Mouse (Mus musculus): ENCODE data around the gene Hs3st3a1. TPM values are rescaled to one million over a fixed set of nuclear protein-coding genes. Genes with fewer than 3 reads are reported as not detected.

The Hs3st3a1 gene
- polyA plus RNA-seq, 1 experiment from 2014 or later, result 1.9 TPM

DNA sequence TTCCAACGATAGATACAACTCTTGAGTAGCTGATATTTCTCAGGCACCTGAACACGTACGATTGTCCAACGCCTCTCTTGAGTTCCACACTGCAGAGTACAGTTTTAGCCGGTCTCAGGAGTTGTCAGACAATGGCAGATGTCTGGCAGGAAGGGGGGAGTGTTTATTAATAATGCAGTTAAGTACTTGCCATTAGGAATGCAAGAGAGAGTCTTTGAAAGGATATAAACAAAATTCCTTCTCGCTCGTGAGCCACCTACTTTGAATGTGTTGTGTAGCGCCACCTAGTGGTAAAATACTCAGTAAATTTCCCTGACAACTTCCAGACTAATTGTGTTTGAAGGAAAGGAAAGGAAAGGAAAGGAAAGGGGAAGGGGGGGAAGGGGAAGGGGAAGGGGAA is 7.0 kb downstream of the Hs3st3a1 start:
- Histone ChIP-seq H3K4me3 (no peak overlapping the region), H3K9me3 (replicated peaks) (no peaks in the 10 kb centered on the region), H3K36me3 (no peaks in the 10 kb centered on the region), H3K27me3 (ENCODE audit: low read depth, poor library complexity, severe bottlenecking) (peaks cover 33% of the 10 kb centered on the region), H3K27ac (replicated peaks) (no peak overlapping the region), H3K4me1 (peaks cover 26% of the 10 kb centered on the region)
- peak; percentile 38 for DNase-seq (ENCODE audit: low spot score)
- WGBS, result 40% methylated on average over 8 of the region's 8 CpGs

- H3K9me3 ChIP-seq (replicated peaks), result no peaks in the 10 kb centered on the region
- WGBS, result 43% methylated on average over 3 of the region's 3 CpGs
- H3K4me3 ChIP-seq, result no peak overlapping the region
- H3K4me1 ChIP-seq, result peaks cover 22% of the 10 kb centered on the region
- peaks cover 28% of the 10 kb centered on the region for H3K27me3 ChIP-seq (ENCODE audit: low read depth, poor library complexity, severe bottlenecking)
- H3K36me3 ChIP-seq, result no peaks in the 10 kb centered on the region
- no peak for DNase-seq (ENCODE audit: low spot score)
- H3K27ac ChIP-seq (replicated peaks), result no peak overlapping the region
These were observed 7.6 kb downstream of the Hs3st3a1 start for GRCm38 (mm10) chr11:64442701-64443100.

DNA sequence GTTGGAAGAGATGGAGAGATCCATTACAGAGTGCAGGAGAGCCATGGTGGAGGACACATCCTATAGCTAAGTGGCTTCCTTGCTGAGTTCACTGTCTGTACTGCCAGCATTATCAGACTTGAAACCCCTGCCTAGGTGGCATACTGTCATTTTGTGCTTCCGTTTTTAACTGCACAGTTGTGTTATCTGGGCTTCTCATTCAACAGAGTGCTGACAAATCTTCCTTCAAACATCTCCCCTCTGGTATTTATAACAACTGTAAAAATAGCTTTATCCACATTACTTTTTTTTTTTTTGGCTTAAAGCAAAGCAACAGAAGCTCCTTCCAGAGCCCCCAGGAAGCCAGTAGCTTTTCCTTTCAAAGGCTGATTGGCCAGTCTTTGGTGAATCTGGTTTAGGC is 10.1 kb downstream of the Hs3st3a1 start:
- Histone ChIP-seq H3K9me3 (replicated peaks) (no peaks in the 10 kb centered on the region), H3K36me3 (no peaks in the 10 kb centered on the region), H3K4me3 (no peak overlapping the region), H3K27ac (replicated peaks) (no peak overlapping the region), H3K27me3 (ENCODE audit: low read depth, poor library complexity, severe bottlenecking) (peaks cover 17% of the 10 kb centered on the region), H3K4me1 (peaks cover 10% of the 10 kb centered on the region)
- no peak for DNase-seq (ENCODE audit: low spot score)
- 87% methylated on average over 1 of the region's 1 CpGs for WGBS

- no peak overlapping the region for H3K4me3 ChIP-seq
- H3K36me3 ChIP-seq, result no peaks in the 10 kb centered on the region
- 86% methylated on average over 9 of the region's 9 CpGs for WGBS
- peaks cover 7% of the 10 kb centered on the region for H3K4me1 ChIP-seq
- no peaks in the 10 kb centered on the region; the same call in 1 of the 2 replicates for H3K27me3 ChIP-seq (ENCODE audit: low read depth, poor library complexity, severe bottlenecking)
- H3K9me3 ChIP-seq (replicated peaks), result no peaks in the 10 kb centered on the region
- DNase-seq (ENCODE audit: low spot score), result no peak
- H3K27ac ChIP-seq (replicated peaks), result no peak overlapping the region
These were observed 13.6 kb downstream of the Hs3st3a1 start for GRCm38 (mm10) chr11:64448586-64449315.

DNA sequence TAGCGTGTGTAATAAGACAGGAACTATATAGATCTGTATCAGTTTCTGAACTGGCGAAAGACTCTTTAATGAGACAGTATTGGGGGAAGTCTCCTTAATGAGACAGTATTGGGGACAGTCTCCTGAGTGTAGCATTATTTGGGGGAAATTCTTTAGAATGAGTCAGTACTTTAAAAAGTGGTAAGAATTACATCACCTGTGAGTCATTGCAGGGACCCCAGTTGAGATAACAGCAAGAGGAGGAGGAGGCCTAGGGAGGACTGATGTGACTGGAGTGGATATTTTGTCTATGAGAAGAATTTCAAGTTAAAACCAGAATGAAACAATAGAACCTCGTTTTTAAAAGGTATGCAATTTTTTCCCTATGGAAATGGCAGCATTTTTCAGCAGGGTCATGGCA is 26.6 kb downstream of the Hs3st3a1 start:
- DNase-seq (ENCODE audit: low spot score), result no peak
- WGBS, result 81% methylated on average over 3 of the region's 3 CpGs
- H3K4me1 ChIP-seq, result no peaks in the 10 kb centered on the region
- H3K27ac ChIP-seq (replicated peaks), result no peak overlapping the region
- no peaks in the 10 kb centered on the region for H3K27me3 ChIP-seq (ENCODE audit: low read depth, poor library complexity, severe bottlenecking)
- no peaks in the 10 kb centered on the region for H3K9me3 ChIP-seq (replicated peaks)
- H3K4me3 ChIP-seq, result no peak overlapping the region
- H3K36me3 ChIP-seq, result no peaks in the 10 kb centered on the region

GRCm38 (mm10) chr11:64468737-64469136 is 33.6 kb downstream of the Hs3st3a1 start:
- Histone ChIP-seq H3K4me1 (no peaks in the 10 kb centered on the region), H3K9me3 (replicated peaks) (no peaks in the 10 kb centered on the region), H3K27ac (replicated peaks) (no peak overlapping the region), H3K4me3 (no peak overlapping the region), H3K36me3 (no peaks in the 10 kb centered on the region), H3K27me3 (ENCODE audit: low read depth, poor library complexity, severe bottlenecking) (no peaks in the 10 kb centered on the region)
- 77% methylated on average over 4 of the region's 4 CpGs for WGBS
- no peak for DNase-seq (ENCODE audit: low spot score)

- Histone ChIP-seq H3K4me3 (no peak overlapping the region), H3K27ac (replicated peaks) (no peak overlapping the region), H3K27me3 (ENCODE audit: low read depth, poor library complexity, severe bottlenecking) (no peaks in the 10 kb centered on the region), H3K4me1 (no peaks in the 10 kb centered on the region), H3K36me3 (no peaks in the 10 kb centered on the region), H3K9me3 (replicated peaks) (no peaks in the 10 kb centered on the region)
- no peak for DNase-seq (ENCODE audit: low spot score)
These were observed 35.6 kb downstream of the Hs3st3a1 start for GRCm38 (mm10) chr11:64470689-64471088.

- Histone ChIP-seq H3K36me3 (no peaks in the 10 kb centered on the region), H3K4me3 (no peak overlapping the region), H3K4me1 (no peaks in the 10 kb centered on the region), H3K27ac (replicated peaks) (no peak overlapping the region), H3K27me3 (ENCODE audit: low read depth, poor library complexity, severe bottlenecking) (no peaks in the 10 kb centered on the region), H3K9me3 (replicated peaks) (no peaks in the 10 kb centered on the region)
- WGBS, result 88% methylated on average over 3 of the region's 3 CpGs
- DNase-seq (ENCODE audit: low spot score), result no peak
These were observed 38.5 kb downstream of the Hs3st3a1 start for GRCm38 (mm10) chr11:64473679-64474078.

DNA sequence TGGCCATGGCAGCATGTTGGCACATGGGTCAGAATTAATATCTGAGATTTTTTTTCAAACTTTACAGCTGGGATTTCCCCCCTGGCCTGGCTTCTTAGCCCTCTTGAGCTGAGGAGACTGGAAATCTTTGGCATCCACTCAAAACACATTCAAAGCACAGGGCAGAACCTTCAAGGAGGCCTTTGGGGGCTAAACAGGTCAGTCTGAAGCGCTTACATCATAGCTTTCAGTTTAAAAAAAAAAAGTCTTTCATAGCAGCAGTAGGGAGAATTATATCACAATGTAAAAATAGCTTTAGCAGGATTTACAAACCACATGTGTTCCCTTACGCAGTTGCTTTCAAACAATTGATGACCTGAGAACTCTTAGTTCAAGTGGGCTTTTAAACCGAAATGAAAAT is 46.3 kb downstream of the Hs3st3a1 start:
- Histone ChIP-seq H3K9me3 (replicated peaks) (no peaks in the 10 kb centered on the region), H3K4me3 (no peak overlapping the region), H3K27me3 (ENCODE audit: low read depth, poor library complexity, severe bottlenecking) (0 out of 2 replicates have a peak, but pooled peaks cover 5% of the 10 kb centered on the region), H3K36me3 (no peaks in the 10 kb centered on the region), H3K27ac (replicated peaks) (no peak overlapping the region), H3K4me1 (peaks cover 12% of the 10 kb centered on the region)
- no peak for DNase-seq (ENCODE audit: low spot score)
- WGBS, result 88% methylated on average over 3 of the region's 3 CpGs

- WGBS, result 26% methylated on average over 9 of the region's 9 CpGs
- peaks cover 23% of the 10 kb centered on the region for H3K27me3 ChIP-seq (ENCODE audit: low read depth, poor library complexity, severe bottlenecking)
- no peaks in the 10 kb centered on the region for H3K36me3 ChIP-seq
- H3K27ac ChIP-seq (replicated peaks), result peak overlapping the region; percentile 71
- H3K4me3 ChIP-seq, result no peak overlapping the region
- H3K9me3 ChIP-seq (replicated peaks), result no peaks in the 10 kb centered on the region
- peak; percentile 33 for DNase-seq (ENCODE audit: low spot score)
- H3K4me1 ChIP-seq, result peaks cover 40% of the 10 kb centered on the region
These were observed 54.7 kb downstream of the Hs3st3a1 start for GRCm38 (mm10) chr11:64489587-64490433.

GRCm38 (mm10) chr11:64494448-64494847 is 59.3 kb downstream of the Hs3st3a1 start:
- 81% methylated on average over 2 of the region's 2 CpGs for WGBS

GRCm38 (mm10) chr11:64495935-64496334 is 60.8 kb downstream of the Hs3st3a1 start:
- no peaks in the 10 kb centered on the region for H3K36me3 ChIP-seq
- H3K4me1 ChIP-seq, result peaks cover 20% of the 10 kb centered on the region
- 49% methylated on average over 3 of the region's 3 CpGs for WGBS
- DNase-seq (ENCODE audit: low spot score), result no peak
- 0 out of 2 replicates have a peak overlapping the region, but pooled peaks have one; percentile 19 for H3K27ac ChIP-seq (replicated peaks)
- no peak overlapping the region for H3K4me3 ChIP-seq
- H3K9me3 ChIP-seq (replicated peaks), result no peaks in the 10 kb centered on the region
- no peaks in the 10 kb centered on the region; the same call in 1 of the 2 replicates for H3K27me3 ChIP-seq (ENCODE audit: low read depth, poor library complexity, severe bottlenecking)

More at GRCm38 (mm10) chr11:64494448-64494847, 59.3 kb downstream of the Hs3st3a1 start:
- DNase-seq (ENCODE audit: low spot score), result no peak
- Histone ChIP-seq H3K4me1 (peaks cover 35% of the 10 kb centered on the region), H3K9me3 (replicated peaks) (no peaks in the 10 kb centered on the region), H3K27me3 (ENCODE audit: low read depth, poor library complexity, severe bottlenecking) (no peaks in the 10 kb centered on the region; the same call in 1 of the 2 replicates), H3K27ac (replicated peaks) (no peak overlapping the region), H3K36me3 (no peaks in the 10 kb centered on the region), H3K4me3 (no peak overlapping the region)

- DNase-seq (ENCODE audit: low spot score), result no peak
- H3K27ac ChIP-seq (replicated peaks), result no peak overlapping the region
- WGBS, result 47% methylated on average over 3 of the region's 3 CpGs
- H3K9me3 ChIP-seq (replicated peaks), result no peaks in the 10 kb centered on the region
- H3K27me3 ChIP-seq (ENCODE audit: low read depth, poor library complexity, severe bottlenecking), result no peaks in the 10 kb centered on the region; the same call in 1 of the 2 replicates
- no peaks in the 10 kb centered on the region for H3K36me3 ChIP-seq
- no peak overlapping the region for H3K4me3 ChIP-seq
- H3K4me1 ChIP-seq, result peaks cover 19% of the 10 kb centered on the region
These were observed 61.5 kb downstream of the Hs3st3a1 start for GRCm38 (mm10) chr11:64496677-64497076.
